Mouse (Mus musculus): Measurements from ENCODE around the gene Fer. TPM values are rescaled to one million over a fixed set of nuclear protein-coding genes. Genes with fewer than 3 reads are reported as not detected.

Fer gene
- total RNA-seq, 1 experiment from 2014 or later: 6.8 TPM

DNA sequence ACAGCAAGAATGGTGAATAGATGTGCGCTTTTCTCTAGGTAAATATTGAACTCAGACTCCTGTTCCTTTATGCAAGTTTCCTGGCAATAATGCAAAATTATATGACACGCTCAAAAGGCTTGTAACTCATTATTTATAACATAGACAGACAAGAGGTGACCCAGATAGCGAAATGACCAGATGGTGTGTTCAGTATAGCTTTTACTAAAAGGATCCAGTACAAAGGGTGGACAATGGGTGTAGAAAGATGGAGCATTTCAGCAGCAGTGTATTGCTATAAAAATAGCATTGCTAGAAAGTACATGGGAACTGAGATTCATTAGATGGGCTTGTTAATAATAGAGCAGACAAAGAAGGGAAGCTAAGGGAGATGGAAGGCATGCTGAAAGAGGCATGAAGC is 104.2 kb downstream of the Fer start:
- no peak for ATAC-seq (ENCODE audit: extremely low read depth, insufficient number of reproducible peaks, low FRiP score, poor library complexity, severe bottlenecking)

GRCm38 (mm10) chr17:63969448-63969847 is 106.6 kb downstream of the Fer start:
- no peak for ATAC-seq (ENCODE audit: extremely low read depth, insufficient number of reproducible peaks, low FRiP score, poor library complexity, severe bottlenecking)

DNA sequence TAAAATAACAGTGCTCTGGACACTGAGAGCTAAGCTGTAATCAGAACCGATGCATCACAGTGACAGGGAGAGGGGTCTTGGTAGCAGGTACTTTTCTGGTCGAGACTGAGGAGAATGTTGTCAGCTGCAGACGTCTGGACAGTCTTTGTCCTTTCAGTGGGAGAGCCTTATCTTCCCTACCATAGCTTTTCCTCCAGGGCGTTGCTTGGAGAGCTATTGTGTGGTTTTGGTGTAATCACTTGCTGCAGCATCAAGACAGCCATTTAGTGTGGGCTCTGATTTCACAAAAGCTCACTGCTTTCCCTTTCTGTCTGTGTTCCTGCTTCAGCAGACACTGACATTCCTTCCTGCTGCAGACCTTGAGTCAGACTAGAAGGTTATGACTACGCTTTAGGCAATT is 107.4 kb downstream of the Fer start:
- no peak for ATAC-seq (ENCODE audit: extremely low read depth, insufficient number of reproducible peaks, low FRiP score, poor library complexity, severe bottlenecking)

- no peak for ATAC-seq (ENCODE audit: extremely low read depth, insufficient number of reproducible peaks, low FRiP score, poor library complexity, severe bottlenecking)
These were observed 108.1 kb downstream of the Fer start for GRCm38 (mm10) chr17:63970939-63971338.

- no peak for ATAC-seq (ENCODE audit: extremely low read depth, insufficient number of reproducible peaks, low FRiP score, poor library complexity, severe bottlenecking)
These were observed 109.3 kb downstream of the Fer start for GRCm38 (mm10) chr17:63972181-63972580.

GRCm38 (mm10) chr17:63973806-63974205 is 110.9 kb downstream of the Fer start:
- no peak for ATAC-seq (ENCODE audit: extremely low read depth, insufficient number of reproducible peaks, low FRiP score, poor library complexity, severe bottlenecking)

DNA sequence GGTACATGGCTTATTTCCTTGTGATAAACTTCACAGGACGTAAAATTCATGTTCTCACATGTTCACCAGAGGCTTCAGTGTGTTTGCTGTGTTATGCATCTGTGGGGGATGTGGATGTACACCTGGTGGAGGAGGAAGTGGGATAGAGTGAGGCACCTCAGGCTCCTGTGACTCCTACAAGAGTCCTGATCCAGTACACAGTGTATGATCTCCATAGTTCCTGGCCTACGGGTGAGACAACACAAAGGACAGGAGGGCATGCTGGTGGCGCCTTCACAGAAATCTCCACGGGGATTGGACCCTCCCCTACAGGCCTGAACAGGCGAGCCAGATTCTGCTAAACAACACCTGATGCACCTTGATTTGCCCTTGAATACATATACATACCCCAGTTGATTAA is 111.4 kb downstream of the Fer start:
- no peak for ATAC-seq (ENCODE audit: extremely low read depth, insufficient number of reproducible peaks, low FRiP score, poor library complexity, severe bottlenecking)

DNA sequence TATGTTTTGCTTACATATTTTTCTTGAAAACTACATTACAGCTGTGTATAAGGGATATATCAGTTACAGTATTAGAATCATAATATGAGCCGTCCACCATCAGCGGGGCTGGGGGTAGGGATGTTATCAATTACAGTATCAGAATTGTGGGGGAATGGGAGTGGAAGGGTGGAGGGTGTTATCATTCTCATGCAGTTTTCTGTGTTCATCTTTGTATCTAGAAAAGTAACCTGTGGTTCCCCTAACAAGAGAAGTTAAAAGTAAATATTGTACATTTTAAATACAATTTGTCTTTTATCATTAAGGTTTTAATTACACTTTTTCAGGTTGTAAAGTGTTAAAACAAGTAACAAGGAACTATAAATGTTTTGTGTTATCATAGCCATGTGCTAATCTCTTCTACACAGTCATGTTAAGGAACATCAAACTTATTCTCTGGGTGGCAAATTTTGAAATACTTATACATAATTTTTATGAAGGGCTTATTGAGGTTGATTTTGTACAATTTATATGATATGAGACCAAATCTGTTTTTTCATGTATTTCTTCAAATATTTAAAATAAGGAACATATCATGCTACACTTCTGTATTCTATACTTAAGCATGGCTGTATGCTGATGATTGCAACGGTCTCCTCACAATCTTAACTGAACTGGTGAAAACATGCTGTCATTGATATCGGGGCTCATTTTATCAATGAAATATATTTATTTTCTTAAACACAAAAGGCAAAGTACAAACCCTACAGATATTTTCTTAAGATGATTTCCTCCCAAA is 116.1 kb downstream of the Fer start:
- ATAC-seq (ENCODE audit: extremely low read depth, insufficient number of reproducible peaks, low FRiP score, poor library complexity, severe bottlenecking): no peak

GRCm38 (mm10) chr17:63980167-63980566 is 117.3 kb downstream of the Fer start:
- ATAC-seq (ENCODE audit: extremely low read depth, insufficient number of reproducible peaks, low FRiP score, poor library complexity, severe bottlenecking): no peak

- ATAC-seq (ENCODE audit: extremely low read depth, insufficient number of reproducible peaks, low FRiP score, poor library complexity, severe bottlenecking): no peak
These were observed 125.8 kb downstream of the Fer start for GRCm38 (mm10) chr17:63988710-63989109.

DNA sequence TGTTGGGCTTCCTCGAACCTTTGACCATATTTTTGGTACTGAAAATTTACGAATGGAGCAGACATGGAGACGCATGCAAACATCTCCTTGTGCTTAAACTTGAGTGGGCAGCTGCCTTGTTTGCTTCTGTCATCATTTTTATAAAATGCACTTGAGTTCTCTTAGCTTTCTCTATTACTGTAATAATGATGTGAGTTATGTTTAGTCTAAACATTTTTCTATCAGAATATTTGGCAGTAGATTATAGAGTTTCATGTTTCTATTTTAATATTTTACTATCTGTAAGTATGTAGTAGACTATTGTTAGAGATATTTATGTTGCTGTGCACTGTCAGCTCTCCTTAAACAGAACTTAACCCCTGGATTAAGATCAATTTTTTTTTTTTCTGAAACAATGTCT is 128.3 kb downstream of the Fer start:
- no peak for ATAC-seq (ENCODE audit: extremely low read depth, insufficient number of reproducible peaks, low FRiP score, poor library complexity, severe bottlenecking)

DNA sequence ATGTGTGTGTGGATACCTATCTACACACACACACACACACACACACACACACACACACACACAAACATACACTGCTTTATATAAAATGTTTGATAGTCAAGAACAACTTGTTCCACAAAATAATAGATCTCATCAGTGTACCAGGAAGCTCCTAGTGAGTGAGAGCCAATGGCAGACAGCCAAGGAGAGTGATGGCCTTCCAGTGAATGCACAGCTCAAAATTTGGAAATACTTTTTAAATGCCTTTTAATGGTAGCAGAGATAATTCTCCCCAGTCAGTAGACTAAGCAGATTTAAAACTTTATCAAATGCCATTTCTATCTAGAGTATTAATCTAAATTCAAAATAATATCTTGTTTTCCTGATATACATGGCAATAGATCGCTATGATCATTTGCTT is 133.1 kb downstream of the Fer start:
- no peak for ATAC-seq (ENCODE audit: extremely low read depth, insufficient number of reproducible peaks, low FRiP score, poor library complexity, severe bottlenecking)

DNA sequence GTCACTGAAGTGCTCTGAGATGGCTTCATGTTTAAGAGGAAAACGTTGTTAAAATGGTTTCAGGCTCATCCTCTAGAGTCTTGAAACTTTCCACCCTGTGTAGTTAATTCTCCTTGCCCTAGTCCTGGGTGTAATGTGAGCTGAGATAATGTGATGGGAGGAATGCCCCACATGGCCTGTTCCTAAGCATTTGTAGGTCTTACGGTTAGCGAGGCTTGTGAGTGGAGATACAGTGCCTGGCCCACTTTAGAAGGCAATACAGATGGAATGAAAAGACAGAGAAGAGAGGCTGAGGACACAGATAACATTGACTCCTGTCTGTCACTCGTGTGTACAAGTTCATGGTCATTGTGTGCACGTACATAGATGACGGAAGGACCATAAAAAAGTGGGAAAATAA is 134.8 kb downstream of the Fer start:
- ATAC-seq (ENCODE audit: extremely low read depth, insufficient number of reproducible peaks, low FRiP score, poor library complexity, severe bottlenecking): no peak

DNA sequence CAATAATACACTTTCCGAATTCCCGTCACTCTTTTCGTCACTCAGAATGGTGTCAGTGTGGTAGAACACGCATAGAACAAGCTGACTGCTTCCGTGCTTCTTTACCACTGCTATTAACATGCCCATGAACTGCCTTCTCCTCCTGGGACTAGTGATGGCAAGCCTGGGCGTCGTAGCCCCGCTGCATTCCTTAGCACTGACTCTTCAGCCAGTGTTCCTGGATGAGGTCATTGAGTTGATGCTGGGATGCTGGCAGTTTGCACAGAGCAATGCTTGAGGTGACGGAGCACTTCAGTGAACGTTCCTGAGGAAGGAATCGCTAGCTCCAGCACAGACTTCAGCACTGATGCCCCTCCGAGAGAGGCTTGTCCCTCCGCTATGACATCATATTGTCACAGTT is 140.6 kb downstream of the Fer start:
- ATAC-seq (ENCODE audit: extremely low read depth, insufficient number of reproducible peaks, low FRiP score, poor library complexity, severe bottlenecking): no peak

- no peak for ATAC-seq (ENCODE audit: extremely low read depth, insufficient number of reproducible peaks, low FRiP score, poor library complexity, severe bottlenecking)
These were observed 142.8 kb downstream of the Fer start for GRCm38 (mm10) chr17:64005575-64006249.

GRCm38 (mm10) chr17:64016606-64017005 is 153.7 kb downstream of the Fer start:
- no peak for ATAC-seq (ENCODE audit: extremely low read depth, insufficient number of reproducible peaks, low FRiP score, poor library complexity, severe bottlenecking)

DNA sequence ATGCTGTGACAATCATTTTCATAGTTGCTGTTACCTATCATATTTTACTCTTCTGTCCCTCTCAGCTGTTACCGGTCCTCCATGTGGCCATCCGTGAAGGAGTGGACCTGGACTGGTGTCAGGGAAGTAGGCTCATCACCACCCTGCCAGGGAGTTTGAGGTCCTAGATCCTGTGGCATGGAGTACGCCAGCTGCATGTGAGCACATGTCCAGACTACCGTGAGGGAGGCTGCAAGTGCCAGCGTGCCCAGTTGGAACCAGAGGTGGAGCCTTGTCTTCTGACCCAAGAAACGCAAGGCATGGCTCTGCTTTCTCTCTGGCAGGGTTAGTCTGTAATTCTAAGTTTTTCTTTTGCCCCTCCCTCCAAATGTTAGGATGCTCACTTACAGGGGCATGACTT is 155.4 kb downstream of the Fer start:
- ATAC-seq (ENCODE audit: extremely low read depth, insufficient number of reproducible peaks, low FRiP score, poor library complexity, severe bottlenecking): no peak

- ATAC-seq (ENCODE audit: extremely low read depth, insufficient number of reproducible peaks, low FRiP score, poor library complexity, severe bottlenecking): no peak
These were observed 156.0 kb downstream of the Fer start for GRCm38 (mm10) chr17:64018870-64019269.

DNA sequence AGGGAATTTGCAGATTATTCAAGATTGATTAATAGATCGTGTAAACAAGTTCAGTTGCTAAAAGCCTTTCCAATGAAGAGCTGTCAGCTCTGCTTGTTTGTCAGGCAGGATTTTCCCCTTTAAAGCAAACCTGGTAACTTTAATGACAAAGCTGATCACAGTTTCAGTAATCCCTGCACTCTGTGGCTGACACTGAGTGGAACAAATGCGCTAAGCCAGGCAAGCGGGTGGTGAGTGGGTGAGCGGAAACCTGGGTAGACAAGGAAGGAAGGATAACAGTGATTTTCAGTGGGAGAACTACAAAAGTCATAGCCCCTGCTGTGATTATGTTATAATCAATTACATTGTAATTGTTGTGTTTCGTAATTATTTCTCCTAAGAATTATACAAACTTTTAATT is 156.8 kb downstream of the Fer start:
- no peak for ATAC-seq (ENCODE audit: extremely low read depth, insufficient number of reproducible peaks, low FRiP score, poor library complexity, severe bottlenecking)

GRCm38 (mm10) chr17:64026485-64026884 is 163.6 kb downstream of the Fer start:
- ATAC-seq (ENCODE audit: extremely low read depth, insufficient number of reproducible peaks, low FRiP score, poor library complexity, severe bottlenecking): no peak

DNA sequence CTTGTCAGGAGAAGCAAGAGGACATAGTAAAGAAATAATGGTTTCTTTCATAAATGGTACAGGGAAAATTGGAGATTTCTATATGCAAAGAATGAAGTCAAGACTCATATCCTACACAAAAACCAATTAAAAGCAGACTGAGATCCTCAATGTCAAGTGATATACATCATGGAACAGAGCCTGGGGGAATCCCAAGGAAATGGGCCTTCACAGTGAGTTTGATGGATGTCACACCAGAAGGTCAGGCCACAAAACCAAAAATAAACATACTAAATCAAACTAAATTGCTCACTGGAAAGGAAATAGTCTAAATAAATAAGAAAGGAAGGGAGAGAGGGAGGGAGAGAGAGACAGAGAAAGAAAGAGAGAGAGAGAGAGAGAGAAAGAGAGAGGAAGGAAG is 178.9 kb downstream of the Fer start:
- no peak for ATAC-seq (ENCODE audit: extremely low read depth, insufficient number of reproducible peaks, low FRiP score, poor library complexity, severe bottlenecking)

Data from neutrophil, adult 5-6 weeks (primary cell).